8 mouse cellular contexts compared by ENCODE assay signal in genomic region chr7:80078792-80079301, GRCm38 (mm10). TPM values are rescaled to one million over a fixed set of nuclear protein-coding genes. Genes with fewer than 3 reads are reported as not detected.
A peak's percentile ranks its signal among the peaks of the same experiment; 100 is the strongest.
DNase-seq lines count a peak whose midpoint lies in the region; ATAC-seq and TF ChIP-seq lines count a peak whose summit lies in the region.

No protein-coding gene starts in this region.

- no peaks in the 10 kb centered on the region for H3K27me3 ChIP-seq in E14TG2a.4 (ENCODE audit: insufficient read depth, low read length)
- no peaks in the 10 kb centered on the region for H3K27me3 ChIP-seq in forebrain, embryonic 15.5 days
- no peaks in the 10 kb centered on the region for H3K27me3 ChIP-seq in neural tube, embryonic 13.5 days

- DNase-seq in heart, postnatal 14 days = peak; percentile 91
- DNase-seq in kidney, postnatal 4 days = peak; percentile 85 to 92
- DNase-seq in lung, adult 2 months = peak; percentile 86
- DNase-seq in testis, postnatal 10 days (ENCODE audit: low spot score) = peak; percentile 75

- no peak for TF ChIP-seq CTCF in E14TG2a.4 (conservative IDR thresholded peaks at IDR 0.05; ENCODE audit: low read length)
- TF ChIP-seq CTCF in lung, adult 2 months (IDR thresholded peaks at IDR 0.05; ENCODE audit: insufficient read depth, low read length) = no peak

- intact Hi-C loops in heart, postnatal 14 days (cut with DNase I) = loop anchor here (2.0 kb wide), 1 partner anchor 22 kb away; no protein-coding TSS in a partner anchor

- 57% methylated on average over 14 of the region's 14 CpGs for WGBS in forebrain, embryonic 15.5 days
- WGBS in lung, adult 2 months = 4% methylated on average over 14 of the region's 14 CpGs
- 53% methylated on average over 14 of the region's 14 CpGs for WGBS in neural tube, embryonic 13.5 days

- peaks cover 91% of the 10 kb centered on the region for H3K36me3 ChIP-seq in E14TG2a.4 (ENCODE audit: insufficient read depth, low read length)
- H3K36me3 ChIP-seq in forebrain, embryonic 15.5 days = peaks cover 16% of the 10 kb centered on the region
- peaks cover 27% of the 10 kb centered on the region for H3K36me3 ChIP-seq in neural tube, embryonic 13.5 days

- H3K9me3 ChIP-seq in E14TG2a.4 (ENCODE audit: low read length) = no peaks in the 10 kb centered on the region
- no peaks in the 10 kb centered on the region for H3K9me3 ChIP-seq in forebrain, embryonic 15.5 days
- no peaks in the 10 kb centered on the region for H3K9me3 ChIP-seq in neural tube, embryonic 13.5 days

- peak overlapping the region; percentile 7; the same call in 1 of the 2 replicates for H3K4me3 ChIP-seq in E14TG2a.4 (replicated peaks; ENCODE audit: low read length)
- H3K4me3 ChIP-seq in brown adipose tissue, adult 24 weeks (ENCODE audit: insufficient read depth, low read depth, low read length) = no peak overlapping the region
- H3K4me3 ChIP-seq in forebrain, embryonic 15.5 days = no peak overlapping the region
- no peak overlapping the region for H3K4me3 ChIP-seq in lung, adult 2 months (replicated peaks; ENCODE audit: extremely low read depth, low read depth, low read length)
- H3K4me3 ChIP-seq in neural tube, embryonic 13.5 days = no peak overlapping the region

- peak overlapping the region; percentile 90 for H3K27ac ChIP-seq in brown adipose tissue, adult 24 weeks (replicated peaks; ENCODE audit: low read depth, low read length)
- no peak overlapping the region for H3K27ac ChIP-seq in forebrain, embryonic 15.5 days (replicated peaks)
- H3K27ac ChIP-seq in neural tube, embryonic 13.5 days (replicated peaks) = peak overlapping the region; percentile 71

- peak; percentile 45; the same call in 1 of the 2 replicates for TF ChIP-seq POLR2A in lung, adult 2 months (IDR thresholded peaks at IDR 0.05; ENCODE audit: borderline replicate concordance, extremely low read depth, low read depth, low read length)

- H3K4me2 ChIP-seq in forebrain, embryonic 15.5 days (replicated peaks) = no peak overlapping the region
- no peak overlapping the region for H3K4me2 ChIP-seq in neural tube, embryonic 13.5 days

- peaks cover 98% of the 10 kb centered on the region for H3K4me1 ChIP-seq in E14TG2a.4 (replicated peaks; ENCODE audit: low read depth, low read length)
- H3K4me1 ChIP-seq in brown adipose tissue, adult 24 weeks (ENCODE audit: control insufficient read depth, insufficient read depth, insufficient read length, low read length) = peaks cover 36% of the 10 kb centered on the region
- H3K4me1 ChIP-seq in forebrain, embryonic 15.5 days = peaks cover 41% of the 10 kb centered on the region
- peaks cover 24% of the 10 kb centered on the region for H3K4me1 ChIP-seq in lung, adult 2 months (ENCODE audit: control insufficient read depth, insufficient read depth, low read length)
- peaks cover 63% of the 10 kb centered on the region for H3K4me1 ChIP-seq in neural tube, embryonic 13.5 days (replicated peaks)

- H3K9ac ChIP-seq in forebrain, embryonic 15.5 days (replicated peaks) = peak overlapping the region; percentile 8; the same call in 1 of the 2 replicates
- peak overlapping the region; percentile 32; the same call in 1 of the 2 replicates for H3K9ac ChIP-seq in neural tube, embryonic 13.5 days

- no peak for ATAC-seq in forebrain, embryonic 15.5 days (replicated peaks)
- ATAC-seq in neural tube, embryonic 13.5 days (ENCODE audit: low read depth) = no peak

RNA-seq across cellular contexts. Expression of gene Idh2, which starts 36.3 kb away (rescaled TPM):
- polyA plus RNA-seq in brown adipose tissue, adult 24 weeks (2012; ENCODE audit: insufficient read depth, insufficient read length, missing spikeins) = 310 and 421 TPM in 2 replicates
- polyA plus RNA-seq in forebrain, embryonic 15.5 days (2015; fragmentation: Nextera tagmentation; extraction: Ambion mirVana) = 299 and 300 TPM in 2 replicates
- total RNA-seq in heart, postnatal 14 days (2021) = 1,000 to 10,000 TPM; 1,322 to 1,446 TPM
- 144 and 162 TPM in 2 replicates for polyA plus RNA-seq in lung, adult 2 months (2012; rRNA removed)
- polyA plus RNA-seq in neural tube, embryonic 13.5 days (2015; fragmentation: Nextera tagmentation; extraction: Ambion mirVana) = 217 and 273 TPM in 2 replicates

RNA-seq across cellular contexts. Expression of gene Zfp710, which starts 54.2 kb away (rescaled TPM):
- 6.4 and 7.7 TPM in 2 replicates for polyA plus RNA-seq in brown adipose tissue, adult 24 weeks (2012; ENCODE audit: insufficient read depth, insufficient read length, missing spikeins)
- polyA plus RNA-seq in forebrain, embryonic 15.5 days (2015; fragmentation: Nextera tagmentation; extraction: Ambion mirVana) = 21.1 and 22.1 TPM in 2 replicates
- 10 to 100 TPM; 21.6 to 27.4 TPM for total RNA-seq in heart, postnatal 14 days (2021)
- 60.0 and 65.8 TPM in 2 replicates for polyA plus RNA-seq in lung, adult 2 months (2012; rRNA removed)
- polyA plus RNA-seq in neural tube, embryonic 13.5 days (2015; fragmentation: Nextera tagmentation; extraction: Ambion mirVana) = 15.0 and 18.9 TPM in 2 replicates
